Mouse (Mus musculus) naive thymus-derived CD4-positive, alpha-beta T cell, adult 5 months (primary cell): ENCODE measurements around the gene 4933434E20Rik. TPM values are rescaled to one million over a fixed set of nuclear protein-coding genes. Genes with fewer than 3 reads are reported as not detected.

Experiments used
- polyA plus RNA-seq: library from polyadenylated mRNA; unstranded; fragments of 100-300 nt; shearing (Covaris generic); gene quantifications from one replicate; pipeline ENCODE4 v1.2.1, GENCODE M21; 2017

4933434E20Rik gene
- 129 TPM for polyA plus RNA-seq

DNA sequence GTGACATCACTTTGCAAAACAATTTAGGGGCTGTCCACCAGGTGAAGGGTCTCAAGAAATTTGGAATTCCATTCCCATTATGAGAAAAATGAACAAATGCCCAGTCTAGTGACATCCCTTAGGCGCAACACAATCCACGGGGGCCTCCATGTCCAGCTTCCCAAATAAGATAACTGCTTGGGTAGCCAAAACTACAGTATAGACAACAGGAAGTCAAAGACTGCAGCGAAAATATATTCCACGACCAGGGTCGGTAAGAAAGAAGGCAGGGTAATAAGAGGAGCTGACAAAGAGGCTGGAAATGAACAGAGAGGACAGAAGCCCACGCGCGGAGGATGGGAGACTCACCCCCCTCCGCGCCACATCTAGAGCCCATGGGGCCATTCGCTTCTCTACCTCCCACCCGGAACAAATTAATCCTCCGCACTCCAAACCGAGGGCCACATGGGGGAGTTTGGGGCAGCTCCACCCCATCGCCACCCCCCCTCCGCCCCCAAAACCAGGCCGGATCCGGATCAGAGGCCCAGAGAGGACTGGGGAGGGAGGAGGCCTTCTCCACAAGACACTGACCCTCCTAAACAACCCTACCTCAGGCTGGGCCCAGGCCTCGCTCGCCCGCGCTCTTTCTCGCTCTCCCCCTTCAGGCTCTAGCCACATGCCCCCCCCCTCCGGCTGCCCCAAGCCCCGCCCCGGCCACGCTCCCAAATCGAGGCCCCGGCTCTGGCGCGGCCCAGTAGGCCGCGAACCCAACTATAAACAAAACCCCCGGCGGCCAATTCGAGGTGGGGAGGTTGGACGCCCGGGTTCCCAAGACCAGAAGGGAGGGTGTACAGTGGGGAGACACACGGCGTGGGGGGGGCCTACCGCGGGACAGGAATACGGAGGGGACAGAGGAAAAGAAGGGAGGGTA lies at the start of gene 4933434E20Rik:
Gene 4933434E20Rik, plus strand, starts transcription at position 196 of the 910 bp plus-strand sequence.

DNA sequence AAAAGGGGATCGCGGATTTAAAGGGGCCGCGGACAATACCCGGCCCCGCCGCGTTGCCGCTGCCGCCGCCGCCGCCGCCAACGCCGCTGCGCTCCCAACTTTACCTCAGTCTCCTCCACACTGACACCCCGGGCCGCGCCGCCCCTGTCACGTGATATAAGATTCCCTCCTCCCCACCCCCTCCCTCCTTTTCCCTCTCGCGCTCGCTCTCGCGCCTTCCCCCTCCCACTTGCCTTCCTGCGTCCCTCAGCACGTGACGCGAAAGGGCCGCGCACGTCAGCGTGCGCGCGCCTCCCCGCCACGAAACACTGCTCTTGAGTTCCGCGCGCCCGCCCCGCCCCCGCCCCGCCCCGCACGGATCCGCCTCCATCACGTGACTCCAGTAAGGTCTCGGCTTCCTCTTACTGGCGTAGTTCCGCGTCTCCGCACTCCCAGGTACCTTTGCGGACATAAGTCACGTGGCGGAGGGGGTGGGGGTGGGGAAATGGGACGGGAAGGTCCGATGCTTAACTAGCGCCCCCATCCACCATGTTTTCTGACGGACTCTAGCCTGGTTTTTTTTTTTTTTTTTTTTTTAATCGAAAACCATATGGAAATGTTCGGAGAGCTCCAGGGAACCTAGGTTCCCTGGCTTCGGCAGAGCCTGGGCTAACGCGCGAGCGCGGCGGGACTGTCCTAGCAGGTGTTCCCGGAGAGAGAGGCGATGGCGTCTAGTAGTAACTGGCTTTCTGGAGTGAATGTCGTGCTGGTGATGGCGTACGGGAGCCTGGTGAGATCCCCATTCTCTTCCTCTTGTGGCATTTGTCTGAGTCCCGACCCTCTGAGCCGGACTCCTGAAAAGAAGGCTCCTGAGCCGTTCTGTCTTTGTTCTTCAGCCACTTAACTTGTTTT lies 1.2 kb downstream of the 4933434E20Rik start, which contains the start of gene Ubap2l:
Gene Ubap2l, minus strand, starts transcription at position 278 of the 891 bp plus-strand sequence.

DNA sequence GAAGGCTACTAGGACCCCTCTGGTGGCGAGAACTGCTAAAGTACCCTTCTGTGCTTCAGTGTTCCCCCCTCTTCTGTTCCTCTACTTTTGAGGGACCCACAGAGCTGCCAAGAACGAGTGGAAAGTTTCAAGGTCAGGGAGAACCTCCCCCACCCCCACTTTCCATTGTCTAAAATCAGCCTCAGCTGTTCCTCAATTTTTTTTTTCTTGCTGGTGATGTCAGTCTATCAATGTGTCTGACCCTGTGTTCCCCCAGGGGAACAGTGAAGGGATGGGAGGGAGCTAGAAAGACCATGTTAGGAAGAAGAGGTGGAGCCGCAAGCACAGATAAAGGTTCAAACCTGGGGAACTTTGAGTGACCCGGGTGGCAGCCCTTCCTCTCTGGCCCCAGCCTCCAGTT lies 20.9 kb downstream of the 4933434E20Rik start, which contains the start of gene Tpm3:
Gene Tpm3, plus strand, starts transcription at position 356 of the 400 bp plus-strand sequence.

DNA sequence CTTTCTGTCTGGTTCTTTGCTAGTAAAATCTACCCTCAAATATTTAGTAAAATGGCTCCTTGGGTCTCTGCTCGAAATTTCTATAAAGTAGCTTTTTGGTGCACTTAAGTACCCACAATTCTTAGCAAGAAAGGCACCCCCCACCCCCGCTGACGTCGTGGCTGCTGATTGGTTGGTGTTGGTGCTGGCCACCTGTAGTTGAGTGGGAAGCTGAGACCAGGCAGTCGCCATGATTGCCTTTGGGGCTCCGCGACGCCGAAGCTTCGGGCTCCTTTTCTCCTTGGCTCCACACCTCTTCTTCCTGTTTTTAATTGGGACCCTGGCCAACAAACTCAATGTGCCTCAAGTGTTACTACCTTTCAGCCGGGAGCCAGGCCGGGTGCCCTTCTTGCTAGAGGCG lies 52.5 kb downstream of the 4933434E20Rik start, which contains the start of gene Nup210l:
Gene Nup210l, plus strand, starts transcription at position 195 of the 400 bp plus-strand sequence.

Other genes starting within 250 kb of the 4933434E20Rik start
- gene She, start 220.3 kb upstream of the 4933434E20Rik start, polyA plus RNA-seq: 1.5 TPM
- 81.1 TPM for gene Il6ra, start 138.4 kb upstream of the 4933434E20Rik start, polyA plus RNA-seq
- gene Atp8b2, start 88.1 kb upstream of the 4933434E20Rik start, polyA plus RNA-seq: 63.4 TPM
- gene Hax1, start 52.9 kb upstream of the 4933434E20Rik start, polyA plus RNA-seq: 89.9 TPM
- 204 TPM for gene Ubap2l, start 992 bp downstream of the 4933434E20Rik start, polyA plus RNA-seq
- 930 TPM for gene Tpm3, start 21.0 kb downstream of the 4933434E20Rik start, polyA plus RNA-seq
- gene Nup210l, start 52.5 kb downstream of the 4933434E20Rik start, polyA plus RNA-seq: 0.71 TPM
- 4,745 TPM for gene Rps27, start 162.0 kb downstream of the 4933434E20Rik start, polyA plus RNA-seq
- gene Rab13, start 162.1 kb downstream of the 4933434E20Rik start, polyA plus RNA-seq: 0.32 TPM
- 150 TPM for gene Jtb, start 180.0 kb downstream of the 4933434E20Rik start, polyA plus RNA-seq
- gene Creb3l4, start 191.9 kb downstream of the 4933434E20Rik start, polyA plus RNA-seq: not detected
- gene Slc39a1, start 196.5 kb downstream of the 4933434E20Rik start, polyA plus RNA-seq: 1.8 TPM
- gene Crtc2, start 202.5 kb downstream of the 4933434E20Rik start, polyA plus RNA-seq: 112 TPM
- 40.7 TPM for gene Dennd4b, start 213.5 kb downstream of the 4933434E20Rik start, polyA plus RNA-seq
- 14.9 TPM for gene Gatad2b, start 241.5 kb downstream of the 4933434E20Rik start, polyA plus RNA-seq